Mouse (Mus musculus) stomach, embryonic 16.5 days (tissue): Measurements from ENCODE around the gene Dbnl. TPM values are rescaled to one million over a fixed set of nuclear protein-coding genes. Genes with fewer than 3 reads are reported as not detected.

Experiments used
- ATAC-seq: fragments of 200-750 bp; cut with Nextera tagmentation; 2 replicates; pipeline ENCODE4 v1.8.0; 2017; ENCODE audit warnings: moderate number of reproducible peaks, moderate TSS enrichment; ENCODE audit not compliant: insufficient read depth, low FRiP score
- H3K27ac ChIP-seq: fragments of 300-500 bp; sonication (generic); 2 replicates; pipeline ENCODE4 v1.5.1; 2014; ENCODE audit warnings: low read length
- H3K27me3 ChIP-seq: fragments of 300-500 bp; sonication (generic); 2 replicates; pipeline ENCODE4 v1.6.1; 2014; ENCODE audit warnings: low read length, control low read depth, mixed read lengths; ENCODE audit not compliant: control insufficient read depth, insufficient read depth
- H3K36me3 ChIP-seq: fragments of 300-500 bp; sonication (generic); 2 replicates; pipeline ENCODE4 v1.6.1; 2014; ENCODE audit warnings: low read length; ENCODE audit not compliant: control insufficient read depth, insufficient read depth
- H3K4me1 ChIP-seq: fragments of 300-500 bp; sonication (generic); 2 replicates; pipeline ENCODE4 v1.6.1; 2014; ENCODE audit warnings: low read length, control low read depth, mixed read lengths; ENCODE audit not compliant: control insufficient read depth, insufficient read depth
- H3K4me2 ChIP-seq: fragments of 300-500 bp; sonication (generic); 2 replicates; pipeline ENCODE4 v1.6.1; 2014; ENCODE audit warnings: low read depth, low read length, mixed read lengths
- H3K4me3 ChIP-seq: fragments of 300-500 bp; sonication (generic); replicated peaks from 2 replicates; pipeline ENCODE4 v1.5.1; 2014; ENCODE audit warnings: mild to moderate bottlenecking, low read length
- H3K9ac ChIP-seq: fragments of 300-500 bp; sonication (generic); 2 replicates; pipeline ENCODE4 v1.6.1; 2014; ENCODE audit warnings: low read length
- H3K9me3 ChIP-seq: fragments of 300-500 bp; sonication (generic); replicated peaks from 2 replicates; pipeline ENCODE4 v1.6.1; 2016; ENCODE audit warnings: low read length, control low read depth; ENCODE audit not compliant: control insufficient read depth
- WGBS: fragments of 180-500 bp; shearing (Covaris S2); extraction: QIAGEN DNeasy Blood & Tissue Kit; methylation state at CpG from one replicate; pipeline ENCODE4 v1.1.7; 2014; 5-methylcytosine and 5-hydroxymethylcytosine counted together
- polyA plus RNA-seq: library from polyadenylated mRNA; unstranded; fragments of >200 nt; fragmentation: Nextera tagmentation; extraction: Ambion mirVana; gene quantifications from 2 replicates; pipeline ENCODE4 v1.2.1, GENCODE M21; 2015

The Dbnl gene
- polyA plus RNA-seq, 1 experiment from 2014 or later, result 113 TPM

DNA sequence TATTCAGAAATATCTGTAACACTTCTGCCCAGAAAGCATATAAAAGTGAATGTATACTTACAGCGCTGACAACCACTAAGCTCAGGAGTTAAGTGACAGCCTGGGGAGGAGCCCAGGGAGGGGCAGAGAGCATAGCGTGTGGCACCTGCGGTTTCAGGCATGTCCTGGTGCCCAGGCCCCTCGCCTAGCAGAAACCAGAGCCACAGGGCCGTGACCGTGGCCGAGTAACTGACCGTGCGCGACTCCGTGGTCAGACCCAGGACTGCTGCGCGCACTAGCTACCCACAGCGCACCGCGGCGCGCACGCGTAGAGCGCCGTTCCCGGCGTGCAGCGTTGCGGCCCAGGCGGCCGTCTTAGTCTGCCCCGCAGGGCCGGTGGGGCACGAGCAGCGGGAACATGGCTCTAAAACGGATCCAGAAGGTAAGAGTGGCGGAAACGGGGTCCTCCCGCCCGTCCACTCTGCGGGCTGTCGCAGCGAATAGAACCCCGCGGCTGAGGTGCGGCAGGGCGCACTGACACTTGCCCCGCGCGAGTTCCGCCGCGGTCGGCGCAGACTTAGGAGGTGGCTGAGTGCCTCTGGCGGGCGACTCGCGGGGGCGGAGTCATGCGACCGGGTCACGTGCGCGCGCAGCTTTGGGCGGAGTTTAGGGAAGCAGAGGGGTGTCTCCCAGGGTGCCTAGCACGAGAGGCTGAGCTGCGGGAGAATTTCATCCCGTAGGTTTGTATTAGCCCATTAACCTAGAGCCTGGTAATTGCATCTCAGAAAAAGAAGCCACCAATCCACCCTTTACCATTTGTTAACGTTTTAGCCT lies 26.3 kb upstream of the Dbnl start, which contains the start of gene Urgcp:
TSS of gene Urgcp (minus strand) at position 557 of the 813 bp plus-strand sequence.
- Histone ChIP-seq H3K9me3 (no peaks in the 10 kb centered on the region), H3K27ac (peak within 1 kb of the TSS; percentile 98), H3K4me3 (peak within 1 kb of the TSS; percentile 86), H3K9ac (peak within 1 kb of the TSS; percentile 95), H3K4me1 (peaks cover 5% of the 10 kb centered on the region; the same call in 1 of the 2 replicates), H3K27me3 (no peaks in the 10 kb centered on the region), H3K36me3 (no peaks in the 10 kb centered on the region), H3K4me2 (peak within 1 kb of the TSS; percentile 80)
- peak; percentile 98 for ATAC-seq
- WGBS, result under 1% methylated on average over 68 of the region's 68 CpGs

DNA sequence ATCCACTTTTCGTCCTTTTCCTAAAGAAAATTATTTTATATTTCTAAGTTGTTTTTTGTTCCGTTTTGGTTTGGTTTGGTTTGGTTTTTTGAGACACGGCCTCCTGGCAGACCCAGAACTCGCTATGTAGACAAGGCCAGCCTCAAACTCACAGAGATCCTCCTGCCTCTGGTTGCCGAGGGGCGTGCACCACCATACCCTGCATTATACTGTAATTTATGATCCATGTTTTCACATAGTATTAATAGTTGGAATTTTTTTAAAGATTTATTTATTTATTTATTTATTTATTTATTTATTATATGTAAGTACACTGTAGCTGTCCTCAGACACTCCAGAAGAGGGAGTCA lies 25.7 kb upstream of the Dbnl start:
- H3K36me3 ChIP-seq, result no peaks in the 10 kb centered on the region
- 21% methylated on average over 6 of the region's 6 CpGs for WGBS
- H3K9ac ChIP-seq, result peak overlapping the region; percentile 95
- peak overlapping the region; percentile 98 for H3K27ac ChIP-seq
- peaks cover 5% of the 10 kb centered on the region; the same call in 1 of the 2 replicates for H3K4me1 ChIP-seq
- no peaks in the 10 kb centered on the region for H3K9me3 ChIP-seq
- peak overlapping the region; percentile 86 for H3K4me3 ChIP-seq
- H3K27me3 ChIP-seq, result no peaks in the 10 kb centered on the region
- peak overlapping the region; percentile 80 for H3K4me2 ChIP-seq
- ATAC-seq, result no peak

DNA sequence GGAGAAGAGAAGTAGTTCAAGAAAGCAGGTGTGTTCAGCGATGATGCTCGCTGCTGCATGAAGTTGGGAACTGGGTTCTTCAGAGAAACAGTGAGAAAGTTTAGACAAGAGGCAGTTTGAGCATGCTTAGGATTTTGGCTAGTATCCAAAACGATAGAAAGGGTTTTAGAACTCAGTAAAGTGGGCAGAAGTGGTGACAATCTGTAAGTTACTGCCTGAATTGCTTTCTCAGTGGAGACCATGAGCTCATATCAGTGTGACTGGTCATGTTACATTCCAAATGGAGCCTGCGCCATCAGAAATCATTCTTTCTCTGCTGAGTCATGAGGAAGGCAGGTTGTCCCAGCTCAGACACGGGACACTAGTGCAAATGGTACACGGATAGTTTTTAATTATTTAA lies 22.3 kb upstream of the Dbnl start:
- Histone ChIP-seq H3K27ac (no peak overlapping the region), H3K4me3 (no peak overlapping the region), H3K9ac (no peak overlapping the region), H3K9me3 (no peaks in the 10 kb centered on the region), H3K4me2 (no peak overlapping the region), H3K36me3 (no peaks in the 10 kb centered on the region; the same call in 1 of the 2 replicates), H3K4me1 (no peaks in the 10 kb centered on the region), H3K27me3 (no peaks in the 10 kb centered on the region)
- ATAC-seq, result no peak
- WGBS, result 83% methylated on average over 6 of the region's 6 CpGs

DNA sequence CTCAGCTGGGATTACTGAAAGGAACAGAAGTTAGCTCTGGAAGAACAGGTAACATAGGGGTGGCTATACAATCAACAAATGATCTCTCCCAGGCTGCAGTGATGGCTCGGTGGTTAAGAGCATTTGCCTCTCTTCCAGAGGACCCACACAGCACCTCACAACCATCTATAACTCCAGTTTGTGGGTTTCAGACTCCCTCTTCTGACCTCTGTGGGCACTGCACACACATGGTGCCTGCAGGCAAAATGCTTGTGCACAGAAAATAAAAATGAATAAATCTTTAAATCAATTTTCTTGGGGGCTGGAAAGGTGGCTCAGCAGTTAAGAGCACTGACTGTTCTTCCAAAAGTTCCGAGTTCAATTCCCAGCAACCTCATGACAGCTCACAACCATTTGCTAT lies 9.8 kb upstream of the Dbnl start:
- no peak for ATAC-seq
- H3K4me2 ChIP-seq, result no peak overlapping the region
- no peaks in the 10 kb centered on the region for H3K36me3 ChIP-seq
- no peak overlapping the region for H3K4me3 ChIP-seq
- H3K27ac ChIP-seq, result no peak overlapping the region
- no peaks in the 10 kb centered on the region for H3K9me3 ChIP-seq
- H3K9ac ChIP-seq, result no peak overlapping the region
- no peaks in the 10 kb centered on the region for H3K4me1 ChIP-seq
- H3K27me3 ChIP-seq, result no peaks in the 10 kb centered on the region
- WGBS, result 65% methylated on average over 2 of the region's 2 CpGs

DNA sequence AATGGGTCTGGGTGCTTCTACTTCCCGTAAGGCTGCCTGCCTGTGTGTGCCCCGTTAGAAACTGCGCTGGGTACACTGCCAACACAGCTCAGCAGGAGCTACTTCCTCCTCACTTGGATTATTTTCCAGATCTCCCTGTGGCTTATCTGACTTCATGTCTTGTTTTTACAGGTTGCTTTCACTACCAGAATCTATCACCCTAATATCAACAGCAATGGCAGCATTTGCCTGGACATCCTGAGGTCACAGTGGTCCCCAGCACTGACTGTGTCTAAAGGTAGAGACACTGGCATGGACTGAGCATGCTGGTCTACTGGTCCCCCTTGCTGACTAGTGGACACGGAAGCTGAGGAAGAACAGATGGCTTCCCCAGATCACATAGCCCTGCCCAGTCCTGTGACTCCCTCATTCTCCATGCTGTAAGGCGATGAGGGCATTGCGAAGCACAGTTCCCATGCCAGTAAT lies 8.2 kb upstream of the Dbnl start:
- 92% methylated on average over 6 of the region's 6 CpGs for WGBS
- no peaks in the 10 kb centered on the region for H3K4me1 ChIP-seq
- no peaks in the 10 kb centered on the region for H3K9me3 ChIP-seq
- H3K27ac ChIP-seq, result no peak overlapping the region
- no peak for ATAC-seq
- no peak overlapping the region for H3K9ac ChIP-seq
- no peaks in the 10 kb centered on the region for H3K27me3 ChIP-seq
- no peak overlapping the region for H3K4me2 ChIP-seq
- no peak overlapping the region for H3K4me3 ChIP-seq
- no peaks in the 10 kb centered on the region for H3K36me3 ChIP-seq

GRCm38 (mm10) chr11:5782199-5782944 lies 5.9 kb upstream of the Dbnl start:
- Histone ChIP-seq H3K36me3 (no peaks in the 10 kb centered on the region), H3K9ac (no peak overlapping the region), H3K27me3 (no peaks in the 10 kb centered on the region), H3K4me1 (no peaks in the 10 kb centered on the region), H3K4me2 (no peak overlapping the region), H3K4me3 (no peak overlapping the region), H3K27ac (no peak overlapping the region), H3K9me3 (no peaks in the 10 kb centered on the region)
- WGBS, result 54% methylated on average over 8 of the region's 8 CpGs
- peak; percentile 71 for ATAC-seq

DNA sequence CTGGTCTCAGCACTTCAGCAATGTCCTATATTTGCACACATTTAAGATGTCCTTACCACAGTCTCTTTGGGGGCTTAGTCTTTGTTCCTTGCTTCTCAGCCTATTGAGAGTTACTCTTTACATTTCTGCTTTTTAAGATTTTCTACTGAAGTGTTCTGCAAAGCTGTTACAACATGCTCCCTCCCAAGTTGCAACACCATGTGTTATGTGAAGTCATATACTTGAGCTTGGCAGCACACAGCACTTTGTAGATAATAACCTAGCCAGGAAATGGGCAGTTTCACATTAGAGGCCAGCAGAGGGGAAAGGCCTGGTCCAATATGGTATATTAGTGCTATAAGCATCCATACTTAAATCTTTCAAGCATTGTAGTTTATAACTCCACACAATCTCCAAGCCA lies 2.6 kb upstream of the Dbnl start:
- H3K9me3 ChIP-seq, result no peaks in the 10 kb centered on the region
- H3K4me3 ChIP-seq, result no peak overlapping the region
- H3K4me1 ChIP-seq, result peaks cover 10% of the 10 kb centered on the region
- H3K9ac ChIP-seq, result no peak overlapping the region
- H3K27me3 ChIP-seq, result no peaks in the 10 kb centered on the region
- H3K27ac ChIP-seq, result no peak overlapping the region
- no peak overlapping the region for H3K4me2 ChIP-seq
- no peak for ATAC-seq
- H3K36me3 ChIP-seq, result no peaks in the 10 kb centered on the region

DNA sequence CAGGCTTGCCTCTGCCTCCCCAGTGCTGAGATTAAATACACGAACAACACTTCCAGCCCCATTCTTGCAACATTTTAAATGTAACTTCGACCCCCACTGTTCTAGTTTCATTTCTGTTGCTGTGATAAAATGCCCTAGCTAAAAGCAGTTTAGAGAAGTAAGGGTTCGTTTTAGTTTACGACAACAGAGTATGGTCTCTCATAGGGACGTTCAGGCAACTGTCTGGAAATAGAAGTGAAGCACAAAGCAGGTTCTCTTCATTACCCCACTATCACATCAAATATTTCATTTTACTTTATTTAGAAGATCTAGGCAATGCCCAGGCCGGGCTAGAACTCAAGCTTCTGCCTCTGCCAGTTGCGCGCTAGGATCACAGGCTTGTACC lies 625 bp upstream of the Dbnl start:
- H3K9ac ChIP-seq, result peak overlapping the region; percentile 74
- H3K9me3 ChIP-seq, result no peaks in the 10 kb centered on the region
- no peaks in the 10 kb centered on the region for H3K36me3 ChIP-seq
- peak overlapping the region; percentile 86 for H3K27ac ChIP-seq
- WGBS, result 34% methylated on average over 8 of the region's 8 CpGs
- no peaks in the 10 kb centered on the region for H3K27me3 ChIP-seq
- peak overlapping the region; percentile 68 for H3K4me2 ChIP-seq
- H3K4me3 ChIP-seq, result peak overlapping the region; percentile 70
- H3K4me1 ChIP-seq, result peaks cover 10% of the 10 kb centered on the region
- no peak for ATAC-seq

DNA sequence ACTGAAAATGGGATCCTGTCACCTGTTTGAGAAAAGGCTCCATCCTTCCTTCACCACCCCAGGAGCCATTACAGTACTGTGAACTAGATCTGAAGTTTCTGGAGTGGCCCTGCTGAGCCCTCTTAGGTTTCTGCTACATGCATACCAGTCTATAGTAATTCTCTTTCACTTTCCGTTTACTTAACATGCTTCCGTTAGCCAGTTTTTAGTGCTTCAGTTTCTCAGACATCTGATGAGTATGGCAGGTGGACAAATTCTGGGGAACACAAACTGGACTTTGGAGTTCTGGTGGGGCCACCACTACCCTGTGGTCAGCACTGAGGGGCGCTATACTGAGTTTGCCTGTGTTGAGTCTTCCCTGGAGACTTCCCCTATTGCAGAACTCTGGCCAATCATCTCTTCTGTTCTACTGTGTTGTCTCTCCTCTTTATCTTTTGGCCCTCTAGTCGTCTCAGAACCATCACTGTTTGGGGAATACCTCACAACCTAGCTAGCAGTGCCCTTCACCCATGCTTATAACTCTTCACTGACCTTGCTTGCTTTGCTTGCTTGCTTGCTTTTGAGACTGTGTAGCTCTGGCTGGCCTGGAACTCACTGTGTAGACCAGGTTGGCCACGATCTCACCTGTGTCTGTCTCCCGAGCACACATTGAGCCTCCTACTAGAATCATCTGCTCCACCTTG lies 924 bp downstream of the Dbnl start:
- no peak for ATAC-seq
- Histone ChIP-seq H3K27me3 (no peaks in the 10 kb centered on the region), H3K4me2 (peak overlapping the region; percentile 88), H3K9me3 (no peaks in the 10 kb centered on the region), H3K27ac (peak overlapping the region; percentile 86), H3K4me3 (peak overlapping the region; percentile 70), H3K9ac (peak overlapping the region; percentile 86), H3K36me3 (peaks cover 3% of the 10 kb centered on the region; the same call in 1 of the 2 replicates), H3K4me1 (peaks cover 10% of the 10 kb centered on the region)
- WGBS, result 48% methylated on average over 6 of the region's 6 CpGs
